Mouse (Mus musculus) granulocyte monocyte progenitor cell, adult 5-6 weeks (primary cell): ENCODE results near the gene Pomt2. TPM values are rescaled to one million over a fixed set of nuclear protein-coding genes. Genes with fewer than 3 reads are reported as not detected.

Experiments used
- ATAC-seq: replicated peaks from 2 replicates; pipeline ENCODE4 v1.8.0; 2016; ENCODE audit warnings: mild to moderate bottlenecking, moderate TSS enrichment, inconsistent platforms; ENCODE audit not compliant: poor library complexity, severe bottlenecking
- total RNA-seq, 2 experiments: library from RNA; stranded (forward) in 1 of 2; stranded (reverse) in 1 of 2; fragments of 200-712, 200-1000 nt in 1 of 2; fragments of >200 nt in 1 of 2; fragmentation: Nextera tagmentation in 1 of 2; gene quantifications; 2 replicates each; pipeline ENCODE4 v1.2.3; 2014 to 2017

The Pomt2 gene
- total RNA-seq, 2 experiments from 2014 or later: 8.8 to 9.8 TPM

GRCm38 (mm10) chr12:87131181-87131580, 16.6 kb downstream of the Pomt2 start:
- no peak for ATAC-seq

DNA sequence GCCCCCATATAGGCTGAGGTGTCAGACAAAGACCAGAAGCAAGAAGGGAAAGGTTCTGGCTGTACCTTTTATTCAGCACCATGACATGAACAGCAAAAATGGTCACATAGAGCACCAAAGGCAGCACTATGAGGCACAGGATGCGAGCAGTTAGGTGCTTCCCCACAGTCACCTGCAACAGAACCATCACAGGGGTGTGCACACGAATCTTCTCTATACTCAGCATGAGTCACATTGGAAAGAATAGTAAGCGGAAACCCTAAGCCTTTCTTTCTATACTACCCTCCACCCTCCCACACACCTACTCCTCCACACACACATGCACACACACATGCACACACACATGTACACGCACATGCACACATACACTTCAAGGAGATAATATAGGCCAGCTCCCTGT, 17.5 kb downstream of the Pomt2 start:
- no peak for ATAC-seq

DNA sequence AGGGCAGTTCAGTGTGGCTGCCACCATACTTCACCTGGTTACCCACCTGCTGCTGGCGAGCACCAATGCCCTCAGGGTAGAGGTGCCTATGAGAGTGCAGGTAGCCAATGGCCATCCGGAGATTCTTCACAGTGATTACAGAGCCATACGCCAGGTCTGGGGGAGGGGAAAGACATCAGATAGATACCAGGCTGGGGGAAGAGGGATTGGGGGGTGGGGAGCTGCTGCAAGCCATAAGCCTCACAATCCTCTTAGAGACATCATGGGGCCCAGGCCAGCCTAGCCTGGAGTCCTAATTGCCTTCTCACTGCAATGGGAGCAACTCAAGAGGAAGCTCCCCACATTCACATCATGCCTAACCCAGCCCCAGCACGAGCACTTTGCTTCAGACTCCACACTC, 20.5 kb downstream of the Pomt2 start:
- ATAC-seq: no peak

- no peak for ATAC-seq
Measured at GRCm38 (mm10) chr12:87121918-87122589, 25.7 kb downstream of the Pomt2 start.

GRCm38 (mm10) chr12:87107357-87107977, 40.3 kb downstream of the Pomt2 start:
- no peak for ATAC-seq

DNA sequence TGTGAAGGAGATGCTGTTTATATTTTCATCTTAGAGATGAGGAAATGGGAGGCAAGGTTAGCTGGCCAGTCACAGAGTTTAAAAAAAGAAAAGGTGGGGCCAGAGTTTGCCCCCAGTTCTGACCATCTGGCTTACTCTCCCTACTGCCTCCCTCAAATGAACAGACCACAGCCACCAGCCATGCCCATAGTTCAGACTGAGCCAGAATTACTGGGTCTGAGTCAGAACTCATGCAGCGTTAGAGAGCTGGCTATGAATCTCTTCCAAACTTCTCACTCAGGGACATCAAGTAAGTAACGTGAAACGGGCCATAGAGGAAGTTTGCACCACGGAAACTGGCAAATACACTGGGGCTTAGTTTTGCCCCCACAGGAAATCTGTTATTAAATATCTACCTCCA, 43.0 kb downstream of the Pomt2 start:
- ATAC-seq: no peak

- no peak for ATAC-seq
Measured at GRCm38 (mm10) chr12:87103471-87103870, 44.3 kb downstream of the Pomt2 start.

- ATAC-seq: peak; percentile 21
Measured at GRCm38 (mm10) chr12:87102165-87102631, 45.6 kb downstream of the Pomt2 start, which contains the start of gene Ngb. Ngb (minus strand) TSS chr12:87102539.

DNA sequence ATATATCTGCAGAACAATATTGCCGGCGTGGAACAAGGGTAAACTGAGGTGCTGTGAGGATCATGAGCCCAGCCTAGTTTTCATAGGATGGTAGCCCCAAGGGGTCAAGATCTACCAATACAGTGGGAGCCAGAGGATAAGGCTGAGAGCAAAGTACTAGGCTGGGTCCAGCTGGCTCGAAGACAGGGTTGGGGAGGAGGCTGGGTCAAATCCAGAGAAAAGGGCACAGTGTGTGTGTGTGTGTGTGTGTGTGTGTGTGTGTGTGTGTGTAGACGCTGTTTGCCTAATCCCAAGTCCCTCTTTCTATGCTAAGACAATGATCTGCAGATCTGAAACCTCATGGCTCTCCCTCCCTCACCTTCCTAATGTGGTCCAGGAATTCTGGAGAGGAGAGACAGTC, 47.4 kb downstream of the Pomt2 start:
- no peak for ATAC-seq

- no peak for ATAC-seq
Measured at GRCm38 (mm10) chr12:87093671-87094070, 54.1 kb downstream of the Pomt2 start.

DNA sequence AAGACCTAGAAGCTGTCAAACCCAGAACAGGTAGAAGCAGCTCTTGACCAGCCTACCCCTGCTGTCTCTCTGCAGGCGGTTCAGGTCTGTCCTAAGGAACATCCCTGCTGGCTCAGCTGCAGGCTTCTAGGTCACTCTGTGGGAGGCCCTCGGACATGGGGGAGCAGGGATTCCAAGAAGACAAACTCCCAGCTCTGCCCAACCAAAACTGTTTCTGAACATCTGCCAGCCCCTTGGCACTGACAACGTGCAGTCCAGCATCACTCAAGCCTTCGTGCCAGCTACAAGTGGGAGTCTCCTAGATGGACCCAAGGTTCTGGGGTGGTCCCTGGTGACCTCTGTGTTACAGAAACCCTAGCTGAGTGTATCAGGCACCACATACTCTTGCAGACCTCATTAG, 54.5 kb downstream of the Pomt2 start:
- ATAC-seq: no peak

GRCm38 (mm10) chr12:87091916-87092315, 55.9 kb downstream of the Pomt2 start:
- no peak for ATAC-seq

GRCm38 (mm10) chr12:87089701-87090100, 58.1 kb downstream of the Pomt2 start:
- no peak for ATAC-seq

GRCm38 (mm10) chr12:87089255-87089654, 58.5 kb downstream of the Pomt2 start:
- ATAC-seq: no peak

DNA sequence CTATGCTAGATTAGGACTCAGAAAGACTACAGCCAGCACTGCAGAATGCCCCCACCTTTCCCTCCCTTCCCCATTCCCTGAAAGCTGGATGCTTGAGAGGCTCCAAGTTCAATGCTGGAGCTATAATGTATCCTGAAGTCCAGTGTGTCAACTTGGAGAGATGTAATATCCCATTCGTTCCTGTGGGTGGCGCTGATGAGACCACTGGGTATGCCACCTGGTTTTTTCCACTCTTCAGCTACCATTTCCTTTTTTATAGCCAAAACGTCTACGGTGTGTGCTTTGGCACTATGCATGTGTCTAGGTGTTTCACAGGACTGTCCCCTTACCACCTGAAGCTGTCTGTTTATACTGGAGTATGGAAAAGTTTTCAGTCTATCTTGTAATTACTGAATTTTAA, 59.4 kb downstream of the Pomt2 start:
- no peak; the same call in 1 of the 2 replicates for ATAC-seq

DNA sequence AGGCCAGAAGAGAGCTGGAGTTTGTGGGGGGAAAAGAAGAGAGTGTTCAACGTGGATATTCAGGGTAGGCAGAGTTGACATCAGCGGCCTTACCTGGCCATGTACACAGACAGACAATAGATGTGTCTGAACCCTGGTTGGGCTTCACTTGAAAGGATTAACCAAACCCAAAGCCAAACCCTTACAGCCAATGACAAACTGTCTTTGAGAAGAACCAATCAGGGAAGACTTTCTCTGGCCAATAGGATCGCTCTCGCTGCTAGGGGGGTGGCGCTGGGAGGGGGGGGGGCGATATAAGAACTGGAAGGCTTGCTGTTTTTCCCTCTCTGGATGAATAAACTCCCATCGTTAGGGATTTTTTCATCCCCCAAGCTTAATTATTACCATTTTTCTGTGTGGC, 60.5 kb downstream of the Pomt2 start:
- no peak for ATAC-seq

DNA sequence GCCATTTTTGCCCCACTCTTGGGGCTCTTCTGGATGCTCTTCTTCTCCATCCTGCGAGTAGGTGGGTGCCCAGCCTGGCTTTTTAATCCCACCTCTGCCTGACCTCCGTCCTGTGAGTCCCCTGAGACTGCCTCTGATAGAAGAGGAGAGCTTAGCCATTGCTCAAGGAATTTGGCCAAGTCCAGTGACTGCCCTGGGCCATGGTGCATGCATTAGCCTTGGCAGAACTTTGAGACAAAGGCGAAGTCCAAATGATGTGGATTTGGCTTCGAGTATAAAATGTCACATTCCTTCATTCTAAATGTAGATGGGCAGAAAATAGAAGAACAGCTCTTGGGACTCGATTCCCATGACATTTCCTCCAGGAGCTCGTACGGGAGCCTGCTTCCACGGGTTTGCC, 65.0 kb downstream of the Pomt2 start:
- no peak for ATAC-seq

GRCm38 (mm10) chr12:87076610-87077009, 71.2 kb downstream of the Pomt2 start:
- no peak for ATAC-seq

GRCm38 (mm10) chr12:87070520-87070919, 77.2 kb downstream of the Pomt2 start:
- no peak for ATAC-seq

DNA sequence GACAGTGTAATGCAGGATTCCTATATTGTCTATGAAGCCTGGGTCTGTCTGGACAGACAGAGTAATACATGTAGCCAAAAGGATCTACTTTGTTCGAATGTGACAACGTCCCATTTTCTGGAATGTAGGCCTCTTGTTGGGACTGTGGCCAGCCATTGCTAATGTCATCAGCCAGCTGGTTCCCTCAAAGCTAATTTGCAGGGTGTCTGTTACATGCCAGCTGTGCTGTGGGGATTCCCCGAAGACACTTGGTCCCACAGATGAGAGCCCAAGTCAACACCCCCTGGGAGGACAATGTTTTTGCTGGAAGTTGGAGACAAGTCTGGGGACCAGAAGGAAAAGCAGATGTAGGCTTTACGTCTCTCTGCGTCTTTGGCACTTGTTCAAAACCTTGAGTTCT, 81.3 kb downstream of the Pomt2 start:
- no peak for ATAC-seq

GRCm38 (mm10) chr12:87065446-87065845, 82.3 kb downstream of the Pomt2 start:
- ATAC-seq: no peak

GRCm38 (mm10) chr12:87057066-87057465, 90.7 kb downstream of the Pomt2 start:
- ATAC-seq: no peak
